Mouse (Mus musculus) forebrain, embryonic 12.5 days (tissue): ENCODE measurements around the gene Wdr49. TPM values are rescaled to one million over a fixed set of nuclear protein-coding genes. Genes with fewer than 3 reads are reported as not detected.

Experiments used
- ATAC-seq: fragments of 200-750 bp; cut with Nextera tagmentation; 2 replicates; pipeline ENCODE4 v1.8.0; 2017; ENCODE audit warnings: moderate TSS enrichment; ENCODE audit not compliant: low FRiP score
- H3K27ac ChIP-seq: fragments of 300-500 bp; sonication (generic); 2 replicates; pipeline ENCODE4 v1.5.1; 2016; ENCODE audit warnings: mild to moderate bottlenecking
- H3K27me3 ChIP-seq: fragments of 300-500 bp; sonication (generic); 2 replicates; pipeline ENCODE4 v1.6.1; 2016; ENCODE audit warnings: mild to moderate bottlenecking
- H3K36me3 ChIP-seq: fragments of 300-500 bp; sonication (generic); replicated peaks from 2 replicates; pipeline ENCODE4 v1.6.1; 2016; ENCODE audit warnings: mild to moderate bottlenecking
- H3K4me1 ChIP-seq: fragments of 300-500 bp; sonication (generic); 2 replicates; pipeline ENCODE4 v1.6.1; 2016
- H3K4me2 ChIP-seq: fragments of 300-500 bp; sonication (generic); 2 replicates; pipeline ENCODE4 v1.6.1; 2016; ENCODE audit warnings: mild to moderate bottlenecking, moderate library complexity
- H3K4me3 ChIP-seq: fragments of 300-500 bp; sonication (generic); replicated peaks from 2 replicates; pipeline ENCODE4 v1.5.1; 2016; ENCODE audit warnings: mild to moderate bottlenecking
- H3K9ac ChIP-seq: fragments of 300-500 bp; sonication (generic); 2 replicates; pipeline ENCODE4 v1.6.1; 2016; ENCODE audit warnings: mild to moderate bottlenecking
- H3K9me3 ChIP-seq: fragments of 300-500 bp; sonication (generic); 2 replicates; pipeline ENCODE4 v1.6.1; 2016
- WGBS: fragments of 180-500 bp; shearing (Covaris S2); methylation state at CpG from one replicate; pipeline ENCODE4 v1.1.7; 2016; 5-methylcytosine and 5-hydroxymethylcytosine counted together
- polyA plus RNA-seq: library from polyadenylated mRNA; unstranded; fragments of >200 nt; fragmentation: Nextera tagmentation; extraction: Ambion mirVana; gene quantifications from 2 replicates; pipeline ENCODE4 v1.2.1, GENCODE M21; 2016

The Wdr49 gene
- polyA plus RNA-seq, 1 experiment from 2014 or later = not detected

- Histone ChIP-seq H3K4me1 (peaks cover 9% of the 10 kb centered on the region; the same call in 1 of the 2 replicates), H3K36me3 (no peaks in the 10 kb centered on the region), H3K4me3 (no peak overlapping the region), H3K4me2 (no peak overlapping the region), H3K27me3 (no peaks in the 10 kb centered on the region), H3K9me3 (no peaks in the 10 kb centered on the region), H3K9ac (no peak overlapping the region), H3K27ac (no peak overlapping the region)
- peak; percentile 23; the same call in 1 of the 2 replicates for ATAC-seq
- WGBS = 54% methylated on average over 2 of the region's 2 CpGs
These were observed 184.8 kb downstream of the Wdr49 start for GRCm38 (mm10) chr3:75297026-75297757.

GRCm38 (mm10) chr3:75293243-75293642 lies 188.7 kb downstream of the Wdr49 start:
- H3K4me3 ChIP-seq = no peak overlapping the region
- H3K9ac ChIP-seq = no peak overlapping the region
- no peaks in the 10 kb centered on the region for H3K9me3 ChIP-seq
- H3K4me2 ChIP-seq = no peak overlapping the region
- no peaks in the 10 kb centered on the region for H3K27me3 ChIP-seq
- no peaks in the 10 kb centered on the region for H3K36me3 ChIP-seq
- peaks cover 9% of the 10 kb centered on the region; the same call in 1 of the 2 replicates for H3K4me1 ChIP-seq
- WGBS = 91% methylated on average over 2 of the region's 2 CpGs
- ATAC-seq = no peak
- H3K27ac ChIP-seq = no peak overlapping the region

GRCm38 (mm10) chr3:75277455-75277854 lies 204.5 kb downstream of the Wdr49 start:
- no peaks in the 10 kb centered on the region for H3K9me3 ChIP-seq
- no peak overlapping the region for H3K9ac ChIP-seq
- no peak for ATAC-seq
- no peak overlapping the region for H3K4me3 ChIP-seq
- WGBS = 87% methylated on average over 4 of the region's 4 CpGs
- no peak overlapping the region for H3K27ac ChIP-seq
- H3K27me3 ChIP-seq = no peaks in the 10 kb centered on the region
- H3K36me3 ChIP-seq = no peaks in the 10 kb centered on the region
- H3K4me2 ChIP-seq = no peak overlapping the region
- H3K4me1 ChIP-seq = 0 out of 2 replicates have a peak, but pooled peaks cover 4% of the 10 kb centered on the region

- 88% methylated on average over 3 of the region's 3 CpGs for WGBS
These were observed 205.4 kb downstream of the Wdr49 start for GRCm38 (mm10) chr3:75276522-75276921.

GRCm38 (mm10) chr3:75275127-75275526 lies 206.8 kb downstream of the Wdr49 start:
- ATAC-seq = no peak
- Histone ChIP-seq H3K4me2 (no peak overlapping the region), H3K27ac (no peak overlapping the region), H3K4me3 (no peak overlapping the region), H3K4me1 (0 out of 2 replicates have a peak, but pooled peaks cover 4% of the 10 kb centered on the region), H3K27me3 (no peaks in the 10 kb centered on the region), H3K9me3 (no peaks in the 10 kb centered on the region), H3K9ac (no peak overlapping the region), H3K36me3 (no peaks in the 10 kb centered on the region)

More at GRCm38 (mm10) chr3:75276522-75276921, 205.4 kb downstream of the Wdr49 start:
- no peaks in the 10 kb centered on the region for H3K9me3 ChIP-seq
- no peak for ATAC-seq
- H3K4me2 ChIP-seq = no peak overlapping the region
- no peak overlapping the region for H3K27ac ChIP-seq
- H3K9ac ChIP-seq = no peak overlapping the region
- no peaks in the 10 kb centered on the region for H3K36me3 ChIP-seq
- 0 out of 2 replicates have a peak, but pooled peaks cover 4% of the 10 kb centered on the region for H3K4me1 ChIP-seq
- H3K4me3 ChIP-seq = no peak overlapping the region
- no peaks in the 10 kb centered on the region for H3K27me3 ChIP-seq

- H3K9me3 ChIP-seq = no peaks in the 10 kb centered on the region
- 89% methylated on average over 2 of the region's 2 CpGs for WGBS
These were observed 212.0 kb downstream of the Wdr49 start, which contains the start of gene Serpini2 for GRCm38 (mm10) chr3:75269978-75270377. TSS of gene Serpini2 (minus strand) at chr3:75270078.

GRCm38 (mm10) chr3:75259356-75259755 lies 222.6 kb downstream of the Wdr49 start:
- Histone ChIP-seq H3K4me2 (no peak overlapping the region), H3K9me3 (no peaks in the 10 kb centered on the region), H3K9ac (no peak overlapping the region), H3K27ac (no peak overlapping the region), H3K27me3 (no peaks in the 10 kb centered on the region), H3K4me3 (no peak overlapping the region), H3K36me3 (no peaks in the 10 kb centered on the region), H3K4me1 (no peaks in the 10 kb centered on the region)
- no peak for ATAC-seq

More at GRCm38 (mm10) chr3:75269978-75270377, 212.0 kb downstream of the Wdr49 start, which contains the start of gene Serpini2:
- Histone ChIP-seq H3K27me3 (no peaks in the 10 kb centered on the region), H3K36me3 (no peaks in the 10 kb centered on the region), H3K4me1 (no peaks in the 10 kb centered on the region), H3K4me3 (no peak within 1 kb of the TSS), H3K4me2 (no peak within 1 kb of the TSS), H3K9ac (no peak within 1 kb of the TSS), H3K27ac (no peak within 1 kb of the TSS)
- no peak for ATAC-seq

Other genes with a start within 250 kb of the Wdr49 start
- not detected in 2 replicates for gene Serpini2, start 212.1 kb downstream of the Wdr49 start, polyA plus RNA-seq
- gene Pdcd10, start 74.7 kb upstream of the Wdr49 start, polyA plus RNA-seq = 90.6 and 97.5 TPM in 2 replicates
- gene Serpini1, start 75.4 kb upstream of the Wdr49 start, polyA plus RNA-seq = 33.8 and 34.7 TPM in 2 replicates